Mouse (Mus musculus) hindlimb bud, embryonic 11.5 days (tissue): ENCODE measurements around the gene Crocc2.

ENCODE experiments used
- DNase-seq: peaks from one replicate; pipeline ENCODE4 v3.0.0-alpha.2; 2012; ENCODE audit warnings: low read depth, low spot score; ENCODE audit errors: extremely low spot score

Crocc2 gene

DNA sequence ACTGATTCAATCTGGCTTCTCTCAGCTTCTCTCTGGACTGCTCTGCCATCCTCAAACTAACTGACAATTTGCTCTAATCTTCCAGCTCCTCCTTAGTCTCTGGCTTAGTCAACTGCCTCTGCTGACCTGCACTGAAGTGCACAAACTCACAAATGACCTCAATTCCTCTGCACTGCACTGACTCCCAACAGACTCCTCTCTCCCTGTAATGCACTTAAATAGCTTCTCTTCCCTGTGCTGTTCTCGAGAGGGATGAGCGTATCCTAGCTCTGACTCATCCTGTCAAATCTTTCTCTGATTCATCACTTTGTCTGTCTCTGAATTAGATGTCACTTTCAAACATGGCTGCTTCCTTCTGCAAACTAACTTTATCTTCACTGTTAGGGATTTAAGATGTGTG lies 99.7 kb downstream of the Crocc2 start:
- DNase-seq, result no peak

DNA sequence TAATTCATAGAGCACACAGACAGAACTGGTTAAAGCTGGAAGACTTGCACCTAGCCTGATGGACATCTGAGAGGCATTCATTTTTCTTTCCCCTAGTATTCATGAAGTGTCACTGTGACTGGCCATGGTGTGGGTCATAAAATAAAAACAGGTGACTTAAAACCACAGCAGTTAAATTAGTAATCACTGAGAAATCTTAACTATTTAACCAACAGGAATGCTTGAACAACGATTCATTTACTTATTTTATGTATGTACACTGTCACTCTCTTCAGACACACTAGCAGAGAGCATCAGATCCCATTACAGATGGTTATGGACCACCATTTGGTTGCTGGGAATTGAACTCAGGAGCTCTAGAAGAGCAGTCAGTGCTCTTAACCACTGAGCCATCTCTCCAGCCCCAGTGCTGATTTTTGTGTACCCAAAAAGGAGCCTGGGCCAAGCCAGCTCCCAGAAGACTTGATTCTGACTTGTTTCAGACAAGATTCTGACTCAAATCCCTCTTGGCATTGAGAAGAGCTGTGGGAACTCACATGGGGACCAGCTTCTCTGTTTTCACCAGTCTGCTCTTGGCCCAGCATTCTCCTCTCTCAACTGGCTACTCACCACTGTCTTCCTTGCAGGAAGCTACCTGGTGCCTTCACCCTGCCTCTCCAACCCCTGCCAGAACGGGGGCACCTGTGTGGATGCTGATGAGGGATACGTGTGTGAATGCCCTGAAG lies 102.2 kb downstream of the Crocc2 start:
- DNase-seq, result no peak

DNA sequence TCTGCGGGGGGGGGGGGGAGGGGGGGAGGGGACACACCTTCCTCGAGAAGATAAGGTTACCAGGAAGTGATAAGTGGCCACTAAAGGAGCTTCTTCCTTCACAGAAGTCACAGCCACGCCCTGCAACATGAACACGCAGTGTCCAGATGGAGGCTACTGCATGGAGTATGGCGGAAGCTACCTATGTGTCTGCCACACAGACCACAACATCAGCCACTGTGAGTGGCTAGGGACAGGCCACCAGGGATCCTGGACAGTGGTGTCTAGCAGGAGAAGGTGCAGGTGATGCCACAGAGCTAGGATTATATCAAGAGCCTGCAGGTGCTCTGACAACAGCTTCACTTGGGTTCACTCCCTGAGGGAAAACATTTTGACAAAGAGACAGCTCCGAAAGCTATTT lies 103.2 kb downstream of the Crocc2 start:
- DNase-seq, result no peak

DNA sequence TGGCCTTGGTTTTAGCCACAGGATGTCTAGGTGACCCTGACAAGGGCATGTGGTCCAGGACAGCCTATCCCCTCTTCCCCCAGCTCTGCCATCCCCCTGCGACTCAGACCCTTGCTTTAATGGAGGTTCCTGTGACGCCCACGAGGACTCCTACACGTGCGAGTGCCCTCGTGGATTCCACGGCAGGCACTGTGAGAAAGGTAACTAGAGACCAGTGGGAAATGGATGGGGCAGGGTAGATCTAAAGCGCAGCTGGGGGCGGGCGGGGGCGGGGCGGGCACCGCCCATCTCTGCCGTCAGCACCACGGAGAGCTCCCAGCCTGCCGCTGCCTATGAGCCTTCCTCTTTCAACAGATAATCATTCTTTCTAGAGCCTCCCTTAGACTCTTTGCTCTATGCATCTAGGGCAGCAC lies 103.9 kb downstream of the Crocc2 start:
- DNase-seq, result no peak

DNA sequence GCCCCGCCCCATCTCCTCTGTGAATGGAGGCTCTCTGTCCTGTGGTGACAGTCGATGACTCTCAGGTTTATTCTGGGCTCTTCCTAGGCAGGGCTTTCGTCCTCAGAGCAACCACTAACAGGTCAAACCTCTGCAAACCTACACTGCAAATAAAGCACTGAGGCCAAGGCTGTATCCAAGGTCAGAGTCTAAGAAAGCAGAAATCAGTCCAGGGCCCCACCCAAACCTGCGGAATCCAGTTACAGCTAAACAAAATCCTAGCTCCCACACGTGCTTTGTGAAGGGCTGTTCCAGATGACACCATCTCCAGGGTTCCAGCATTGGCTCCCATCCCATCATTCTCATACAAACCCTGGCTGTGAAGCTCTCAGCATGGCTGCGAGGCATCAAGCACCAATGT lies 107.0 kb downstream of the Crocc2 start:
- no peak for DNase-seq

DNA sequence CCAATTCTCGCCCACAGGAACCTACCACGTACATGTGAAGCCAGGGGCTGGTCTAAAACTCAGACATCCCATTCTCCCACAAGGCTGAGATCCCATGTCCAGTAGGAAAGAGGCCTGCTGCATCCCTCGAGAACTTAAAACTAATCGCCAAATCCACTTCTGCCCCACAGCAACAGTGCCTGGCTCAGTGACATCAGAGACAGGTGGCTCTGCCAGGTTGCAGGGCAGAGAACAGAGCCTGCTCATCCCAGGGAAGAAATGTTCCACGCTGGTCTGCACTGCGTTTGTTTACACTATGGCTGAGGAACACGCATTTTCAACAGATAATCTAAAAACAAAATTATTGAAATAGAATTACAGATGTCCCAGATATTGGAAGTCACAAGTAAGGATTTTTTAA lies 108.5 kb downstream of the Crocc2 start:
- DNase-seq, result no peak
